In genomic region chr1:6135066-6135465, GRCm38 (mm10) we compare ENCODE assay signal across 9 mouse cellular contexts.
A peak's percentile ranks its signal among the peaks of the same experiment; 100 is the strongest.
DNase-seq lines count a peak whose midpoint lies in the region; ATAC-seq lines count a peak whose summit lies in the region.
"Had no signal": no experiment of that assay in that cellular context is flagged by ENCODE, and none has a peak within 500 bp of the region (broad histone marks: within the 10 kb centered on the region; RNA-seq: fewer than 3 reads in every experiment).

No protein-coding gene starts in this region.

- H3K27ac ChIP-seq in forebrain, embryonic 13.5 days: no peak overlapping the region
- H3K27ac ChIP-seq in forebrain, embryonic 10.5 days: no peak overlapping the region
- no peak overlapping the region for H3K27ac ChIP-seq in midbrain, embryonic 13.5 days
- no peak overlapping the region for H3K27ac ChIP-seq in midbrain, embryonic 11.5 days (ENCODE audit: low read depth, low read length)
- H3K27ac ChIP-seq in intestine, embryonic 16.5 days (ENCODE audit: low read length): no peak overlapping the region
- H3K27ac ChIP-seq: neural tube, embryonic 12.5 days had no signal

- DNase-seq in forebrain, embryonic 10.5 days (ENCODE audit: extremely low spot score, low spot score): no peak
- DNase-seq in midbrain, embryonic 11.5 days (ENCODE audit: low spot score, missing footprints): no peak
- DNase-seq in frontal cortex, postnatal 36 days (ENCODE audit: low spot score in 2 of 2): peak; percentile 6 to 52
- DNase-seq in right cerebral cortex, postnatal 36 days (ENCODE audit: low spot score in 2 of 2): peak; percentile 2 to 6
- no peak for DNase-seq in gastrocnemius, adult 18-20 months (ENCODE audit: low spot score)

- H3K4me1 ChIP-seq in forebrain, embryonic 13.5 days: no peaks in the 10 kb centered on the region
- no peaks in the 10 kb centered on the region for H3K4me1 ChIP-seq in forebrain, embryonic 10.5 days
- no peaks in the 10 kb centered on the region for H3K4me1 ChIP-seq in midbrain, embryonic 13.5 days (replicated peaks)
- H3K4me1 ChIP-seq in midbrain, embryonic 11.5 days (ENCODE audit: control insufficient read depth, insufficient read depth, low read length): no peaks in the 10 kb centered on the region
- H3K4me1 ChIP-seq in intestine, embryonic 16.5 days (ENCODE audit: control insufficient read depth, insufficient read depth, low read length): no peaks in the 10 kb centered on the region
- H3K4me1 ChIP-seq: neural tube, embryonic 12.5 days had no signal

- H3K4me2 ChIP-seq in forebrain, embryonic 13.5 days: no peak overlapping the region
- H3K4me2 ChIP-seq in midbrain, embryonic 13.5 days (replicated peaks): no peak overlapping the region
- no peak overlapping the region for H3K4me2 ChIP-seq in midbrain, embryonic 11.5 days
- no peak overlapping the region for H3K4me2 ChIP-seq in intestine, embryonic 16.5 days (ENCODE audit: low read depth, low read length)
- H3K4me2 ChIP-seq: neural tube, embryonic 12.5 days had no signal

- no peak overlapping the region for H3K9ac ChIP-seq in forebrain, embryonic 13.5 days
- H3K9ac ChIP-seq in midbrain, embryonic 13.5 days (replicated peaks): no peak overlapping the region
- no peak overlapping the region for H3K9ac ChIP-seq in midbrain, embryonic 11.5 days (ENCODE audit: low read length)
- no peak overlapping the region for H3K9ac ChIP-seq in intestine, embryonic 16.5 days (ENCODE audit: low read depth, low read length)
- H3K9ac ChIP-seq: neural tube, embryonic 12.5 days had no signal

- ATAC-seq in forebrain, embryonic 13.5 days: peak; percentile 48; the same call in 1 of the 2 replicates
- ATAC-seq in midbrain, embryonic 13.5 days: 0 out of 2 replicates have a peak, but pooled peaks have one; percentile 30
- no peak for ATAC-seq in midbrain, embryonic 11.5 days (ENCODE audit: low FRiP score)
- ATAC-seq in intestine, embryonic 16.5 days: no peak

- no peaks in the 10 kb centered on the region for H3K27me3 ChIP-seq in forebrain, embryonic 13.5 days
- no peaks in the 10 kb centered on the region for H3K27me3 ChIP-seq in forebrain, embryonic 10.5 days (ENCODE audit: poor library complexity, severe bottlenecking)
- no peaks in the 10 kb centered on the region for H3K27me3 ChIP-seq in midbrain, embryonic 13.5 days
- no peaks in the 10 kb centered on the region for H3K27me3 ChIP-seq in midbrain, embryonic 11.5 days (ENCODE audit: control insufficient read depth, insufficient read depth, low read length)
- H3K27me3 ChIP-seq in intestine, embryonic 16.5 days (replicated peaks; ENCODE audit: control insufficient read depth, insufficient read depth, low read length): no peaks in the 10 kb centered on the region
- H3K27me3 ChIP-seq: neural tube, embryonic 12.5 days had no signal

- 19% methylated on average over 3 of the region's 3 CpGs for WGBS in forebrain, embryonic 13.5 days
- WGBS in forebrain, embryonic 10.5 days: 25% methylated on average over 3 of the region's 3 CpGs
- WGBS in midbrain, embryonic 13.5 days: 17% methylated on average over 3 of the region's 3 CpGs
- 23% methylated on average over 3 of the region's 3 CpGs for WGBS in midbrain, embryonic 11.5 days
- 21% methylated on average over 3 of the region's 3 CpGs for WGBS in intestine, embryonic 16.5 days

- no peaks in the 10 kb centered on the region for H3K9me3 ChIP-seq in forebrain, embryonic 13.5 days (replicated peaks)
- no peaks in the 10 kb centered on the region for H3K9me3 ChIP-seq in forebrain, embryonic 10.5 days
- H3K9me3 ChIP-seq in midbrain, embryonic 13.5 days: no peaks in the 10 kb centered on the region
- H3K9me3 ChIP-seq in midbrain, embryonic 11.5 days (ENCODE audit: control insufficient read depth, low read length): no peaks in the 10 kb centered on the region
- H3K9me3 ChIP-seq in intestine, embryonic 16.5 days (ENCODE audit: control insufficient read depth, low read length): no peaks in the 10 kb centered on the region
- H3K9me3 ChIP-seq: neural tube, embryonic 12.5 days had no signal

- no peaks in the 10 kb centered on the region for H3K36me3 ChIP-seq in forebrain, embryonic 13.5 days (ENCODE audit: poor library complexity, severe bottlenecking)
- H3K36me3 ChIP-seq in forebrain, embryonic 10.5 days (replicated peaks): no peaks in the 10 kb centered on the region
- H3K36me3 ChIP-seq in midbrain, embryonic 13.5 days: no peaks in the 10 kb centered on the region
- H3K36me3 ChIP-seq in midbrain, embryonic 11.5 days (ENCODE audit: control insufficient read depth, insufficient read depth, low read length): no peaks in the 10 kb centered on the region
- H3K36me3 ChIP-seq in intestine, embryonic 16.5 days (ENCODE audit: control insufficient read depth, insufficient read depth, low read length): no peaks in the 10 kb centered on the region
- H3K36me3 ChIP-seq: neural tube, embryonic 12.5 days had no signal

- no peak overlapping the region for H3K4me3 ChIP-seq in forebrain, embryonic 13.5 days
- no peak overlapping the region for H3K4me3 ChIP-seq in forebrain, embryonic 10.5 days
- no peak overlapping the region for H3K4me3 ChIP-seq in midbrain, embryonic 13.5 days (replicated peaks)
- no peak overlapping the region for H3K4me3 ChIP-seq in midbrain, embryonic 11.5 days (ENCODE audit: low read depth, low read length)
- no peak overlapping the region for H3K4me3 ChIP-seq in intestine, embryonic 16.5 days (ENCODE audit: low read length)
- H3K4me3 ChIP-seq: neural tube, embryonic 12.5 days had no signal

Comparison
In these comparisons a context has a peak if more than half of its experiments do, and no peak if none do; other contexts are left out.
1. ATAC-seq: peak in forebrain, embryonic 13.5 days (single experiment) and midbrain, embryonic 13.5 days (single experiment); none in midbrain, embryonic 11.5 days (single experiment) and intestine, embryonic 16.5 days (single experiment).
2. DNase-seq: peak in frontal cortex, postnatal 36 days (2 of 2) and right cerebral cortex, postnatal 36 days (2 of 2); none in forebrain, embryonic 10.5 days (single experiment), midbrain, embryonic 11.5 days (single experiment) and gastrocnemius, adult 18-20 months (single experiment).